Mouse (Mus musculus) right cerebral cortex, postnatal 25 days (tissue): ENCODE results near the gene Abca1.

Experiments used
- DNase-seq: peaks from one replicate; pipeline ENCODE4 v3.0.0; 2022

The Abca1 gene

DNA sequence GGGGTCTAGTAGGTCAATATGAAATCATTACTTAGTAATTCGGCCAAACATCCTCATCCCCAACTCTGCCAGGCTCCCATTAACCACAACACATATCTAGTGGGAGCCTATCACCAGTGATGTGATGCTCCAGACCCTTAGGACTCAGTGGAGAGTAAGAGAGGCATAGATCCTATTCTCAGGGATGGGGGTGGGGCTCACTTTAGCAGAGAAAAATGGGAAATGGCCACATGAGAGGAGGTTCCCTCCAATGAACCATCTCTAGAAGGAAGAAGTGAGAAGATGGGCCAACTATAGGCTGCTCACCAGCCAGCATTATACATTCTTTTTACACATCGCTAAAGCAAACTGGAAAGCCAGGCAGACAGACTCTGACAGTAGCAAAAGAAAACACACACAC lies 10.9 kb downstream of the Abca1 start:
- DNase-seq = no peak

DNA sequence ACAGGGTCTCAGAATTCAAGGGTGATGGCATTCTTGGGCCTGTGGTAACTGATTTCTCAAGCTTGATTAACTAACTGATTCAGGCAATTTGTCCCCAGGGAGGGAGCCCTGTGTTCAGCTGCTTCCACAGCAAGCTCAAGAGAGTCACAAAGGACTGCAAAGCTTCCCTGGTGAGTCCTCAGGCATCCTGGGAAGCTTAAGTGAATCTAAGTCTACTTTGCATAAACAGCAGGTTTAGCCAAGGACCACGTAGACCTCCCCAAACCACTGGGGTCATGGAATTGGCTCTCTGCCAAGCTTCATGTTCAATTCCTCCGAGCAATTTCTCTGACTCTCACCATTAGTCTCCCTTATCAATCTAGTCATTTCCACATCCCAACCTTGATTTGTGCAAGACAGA lies 12.2 kb downstream of the Abca1 start:
- DNase-seq = no peak

DNA sequence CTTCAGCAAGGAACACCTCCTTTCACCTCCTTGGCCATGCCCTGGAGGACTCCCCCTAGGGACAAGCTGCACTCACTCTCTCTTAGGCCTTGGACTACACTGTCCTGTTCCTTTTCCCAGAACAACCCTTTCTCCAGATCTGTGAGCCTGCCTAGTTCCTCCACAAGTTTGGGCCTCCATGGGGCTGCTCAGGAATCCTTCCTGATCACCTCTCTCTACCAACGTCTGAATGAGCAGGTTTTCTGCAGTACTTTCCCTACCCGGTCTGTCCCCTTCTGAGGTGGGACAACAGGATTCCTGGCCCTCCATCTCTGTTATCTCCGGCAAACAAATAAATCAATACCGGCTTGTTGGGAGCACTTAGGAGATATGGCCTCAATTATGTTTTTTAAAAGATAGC lies 12.6 kb downstream of the Abca1 start:
- no peak for DNase-seq

DNA sequence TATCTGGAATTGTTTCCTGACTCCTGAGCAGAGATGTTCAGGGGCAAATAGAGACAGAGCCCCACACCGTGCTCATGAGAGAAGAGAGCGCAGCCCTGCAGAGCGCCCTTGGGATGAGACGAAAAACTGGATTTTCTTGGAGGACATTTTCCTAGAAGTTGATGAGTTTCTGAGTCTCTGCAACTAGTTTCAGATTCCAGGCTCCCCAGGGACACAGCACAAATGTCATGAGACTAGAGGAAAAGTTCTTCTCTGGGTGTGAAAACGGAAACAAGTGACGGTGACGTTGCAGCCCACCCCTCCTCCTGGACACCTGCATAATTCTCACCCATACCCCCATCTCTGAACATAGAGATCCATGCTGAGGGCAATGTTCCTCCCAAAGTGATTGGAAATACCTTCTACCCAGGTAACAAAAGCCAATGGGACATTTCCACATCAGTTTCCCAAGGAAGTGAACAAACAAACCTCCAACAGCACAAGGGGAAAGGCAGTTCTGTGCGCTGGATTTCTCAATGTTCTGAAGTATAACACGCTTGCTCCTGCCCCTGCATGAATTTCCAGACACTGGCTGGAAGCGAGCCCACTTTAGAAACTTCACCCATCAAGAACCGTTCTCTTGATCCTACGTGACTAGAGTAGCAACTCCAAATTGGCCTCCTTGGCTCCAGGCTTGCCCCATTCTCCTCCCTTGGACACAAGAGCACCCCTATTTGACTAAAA lies 13.3 kb downstream of the Abca1 start:
- DNase-seq = no peak

DNA sequence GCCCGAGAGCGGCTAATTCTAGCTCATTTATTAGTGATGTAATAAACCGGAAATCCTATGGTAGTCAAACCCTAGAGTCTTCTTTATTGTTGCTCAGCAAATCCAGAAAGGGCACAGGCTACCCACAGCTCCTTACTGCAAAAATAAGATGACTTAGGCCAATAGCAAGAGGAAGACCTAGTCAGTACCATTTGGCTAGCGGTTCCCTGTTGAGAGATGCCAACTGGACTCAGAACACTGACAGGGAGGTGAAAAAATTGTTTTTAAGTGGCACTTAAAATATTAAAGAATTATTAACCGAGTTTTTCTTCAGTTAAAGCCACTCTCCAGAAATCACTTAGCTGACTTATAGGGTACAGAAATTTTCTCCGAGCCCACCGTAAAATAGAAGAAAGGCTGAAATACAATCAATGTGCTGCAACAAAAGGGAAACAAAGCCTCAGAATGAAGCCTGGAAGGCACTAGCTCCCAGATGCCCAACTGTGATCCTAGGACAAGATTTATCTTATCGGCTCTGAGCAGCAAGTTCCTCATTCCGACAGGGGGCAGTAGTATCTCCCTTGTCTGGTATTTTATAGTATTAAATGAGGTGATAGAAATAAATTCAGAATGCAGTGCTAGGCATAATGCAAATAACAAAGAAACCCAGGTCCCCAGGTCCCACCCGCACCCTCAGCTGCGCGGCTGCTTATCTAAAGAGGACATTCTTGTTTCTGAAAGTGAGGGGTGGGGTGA lies 14.1 kb downstream of the Abca1 start:
- no peak for DNase-seq

DNA sequence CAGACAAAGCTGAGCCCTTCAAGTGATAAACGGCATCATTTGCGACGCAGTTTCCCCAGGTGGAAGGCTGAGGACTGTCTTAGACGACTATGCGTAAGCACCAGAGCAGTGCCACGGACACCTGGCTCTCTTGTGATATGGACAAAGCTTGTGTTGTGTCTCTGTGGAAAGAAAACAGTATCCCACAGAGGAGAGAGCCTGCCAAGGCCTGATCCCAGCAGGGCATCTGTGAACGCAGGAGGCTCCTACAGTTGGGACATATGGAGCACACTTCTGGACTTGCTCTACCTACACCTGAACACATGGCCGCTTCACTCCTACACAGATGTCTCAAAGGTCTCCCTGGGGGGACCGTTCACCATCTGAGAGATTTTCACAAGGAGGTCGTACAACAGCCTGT lies 15.1 kb downstream of the Abca1 start:
- DNase-seq = no peak

- no peak for DNase-seq
Observed at GRCm38 (mm10) chr4:53144021-53144420, 15.7 kb downstream of the Abca1 start.

DNA sequence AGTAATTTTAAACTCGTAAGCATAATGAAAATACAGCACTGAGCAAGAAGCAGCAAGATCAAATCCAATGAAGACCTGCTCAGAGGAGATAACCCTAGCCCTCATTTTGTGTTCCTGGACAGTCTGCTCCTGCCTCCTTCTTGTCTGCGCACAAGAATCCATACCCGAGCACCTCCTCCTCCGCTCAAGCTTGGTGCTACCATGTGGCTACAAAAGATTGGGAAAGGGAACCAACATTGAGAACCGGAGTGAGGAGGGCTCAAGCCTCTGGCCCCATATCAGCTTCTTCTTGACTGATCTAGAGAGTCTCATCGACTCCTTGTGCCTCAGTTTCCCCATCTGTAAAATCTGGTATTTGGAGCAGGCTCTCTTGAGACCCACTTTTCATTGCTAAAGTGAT lies 19.0 kb downstream of the Abca1 start:
- no peak for DNase-seq

- DNase-seq = no peak
Observed at GRCm38 (mm10) chr4:53139495-53139894, 20.2 kb downstream of the Abca1 start.

DNA sequence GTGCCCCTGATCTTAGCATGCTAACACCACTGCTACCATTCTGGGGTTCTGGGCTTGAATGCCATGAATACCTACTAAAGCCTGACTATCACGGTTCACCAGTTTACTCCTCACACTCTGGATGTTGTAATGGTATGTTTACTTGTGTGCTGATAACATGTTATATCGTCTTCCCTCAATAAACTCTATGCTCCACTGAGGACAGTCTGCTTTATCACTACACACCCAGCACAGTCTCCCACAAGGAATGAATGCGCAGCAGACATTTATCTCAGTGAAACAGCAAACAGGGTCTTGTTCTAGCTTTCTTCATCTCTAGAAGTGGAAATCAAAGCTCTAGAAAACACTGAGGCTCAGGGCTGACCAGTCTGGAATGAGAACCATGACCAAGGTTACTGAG lies 20.7 kb downstream of the Abca1 start:
- DNase-seq = no peak

DNA sequence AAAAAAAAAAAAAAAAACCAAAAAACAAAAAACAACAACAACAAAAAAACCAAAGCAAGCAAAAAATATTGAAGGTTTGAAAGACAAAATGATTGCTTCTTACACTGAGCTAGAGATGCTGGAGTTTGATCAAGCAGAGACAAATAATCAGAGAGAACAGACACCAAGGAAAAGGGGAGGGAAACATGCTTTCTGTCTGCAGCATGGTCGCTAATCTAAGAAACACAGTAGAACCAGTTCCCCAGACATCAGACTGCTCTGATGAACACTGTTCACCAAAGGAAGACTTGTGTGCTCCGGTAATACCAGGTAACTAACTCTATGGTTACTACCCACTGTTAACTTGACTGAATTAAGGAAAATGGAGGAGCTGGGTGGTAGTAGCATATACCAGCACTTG lies 22.6 kb downstream of the Abca1 start:
- no peak for DNase-seq

DNA sequence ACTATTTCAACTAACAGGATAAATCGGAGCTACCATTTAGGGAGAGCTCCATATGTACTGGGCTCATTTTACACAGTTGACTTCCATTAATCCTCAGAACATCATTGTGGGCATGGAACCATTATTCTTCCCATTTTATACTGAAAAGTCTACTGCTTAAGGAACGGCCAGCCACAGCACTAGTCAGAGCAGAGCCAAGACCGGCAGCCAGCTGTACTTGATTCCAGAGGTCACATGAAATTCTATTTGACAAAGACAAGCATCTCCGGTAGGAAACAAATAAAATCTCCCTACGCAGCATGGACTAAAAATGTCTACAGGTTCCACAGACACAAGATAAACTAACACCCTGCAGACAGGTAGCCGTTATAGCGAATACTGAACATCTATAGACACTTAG lies 24.9 kb downstream of the Abca1 start:
- DNase-seq = no peak

DNA sequence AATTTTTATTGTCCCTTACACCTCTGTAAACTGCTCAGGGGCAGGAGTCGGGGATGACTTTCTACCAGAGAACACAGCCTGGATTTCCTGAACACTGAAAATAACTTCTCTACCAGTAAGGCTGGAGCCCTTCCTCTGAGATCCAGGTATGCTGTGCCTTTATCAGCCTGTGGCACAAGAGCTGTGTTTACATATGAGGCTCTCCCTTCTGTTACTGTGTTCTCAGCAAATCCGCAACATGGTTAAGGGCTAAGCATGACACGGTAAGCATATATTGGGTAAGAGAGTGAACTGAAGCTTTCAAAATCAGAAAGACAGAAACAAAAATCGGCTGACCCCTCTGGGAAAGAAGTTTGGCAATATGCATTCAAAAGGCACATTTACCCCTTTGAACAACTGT lies 25.7 kb downstream of the Abca1 start:
- DNase-seq = no peak

DNA sequence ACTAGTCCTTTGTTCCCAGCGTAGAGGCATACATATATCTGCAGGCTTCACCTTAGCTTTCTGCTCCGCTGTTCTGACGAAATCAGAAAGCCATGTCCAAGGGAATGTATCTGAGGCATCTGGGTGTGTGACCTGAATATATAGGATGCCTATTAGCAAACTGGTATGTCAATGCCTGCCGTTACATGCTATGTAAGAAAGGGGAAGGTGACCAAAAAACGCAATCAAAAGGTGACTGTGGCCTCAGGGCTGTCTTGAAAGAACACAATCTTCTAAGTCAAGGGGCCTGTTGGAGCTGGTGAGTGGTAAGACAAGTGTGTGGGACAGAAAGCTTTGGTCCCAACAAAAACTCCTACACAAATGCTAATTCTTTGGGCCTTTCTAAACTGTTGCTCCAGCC lies 28.2 kb downstream of the Abca1 start:
- no peak for DNase-seq

GRCm38 (mm10) chr4:53130622-53131517 lies 28.8 kb downstream of the Abca1 start:
- no peak for DNase-seq

DNA sequence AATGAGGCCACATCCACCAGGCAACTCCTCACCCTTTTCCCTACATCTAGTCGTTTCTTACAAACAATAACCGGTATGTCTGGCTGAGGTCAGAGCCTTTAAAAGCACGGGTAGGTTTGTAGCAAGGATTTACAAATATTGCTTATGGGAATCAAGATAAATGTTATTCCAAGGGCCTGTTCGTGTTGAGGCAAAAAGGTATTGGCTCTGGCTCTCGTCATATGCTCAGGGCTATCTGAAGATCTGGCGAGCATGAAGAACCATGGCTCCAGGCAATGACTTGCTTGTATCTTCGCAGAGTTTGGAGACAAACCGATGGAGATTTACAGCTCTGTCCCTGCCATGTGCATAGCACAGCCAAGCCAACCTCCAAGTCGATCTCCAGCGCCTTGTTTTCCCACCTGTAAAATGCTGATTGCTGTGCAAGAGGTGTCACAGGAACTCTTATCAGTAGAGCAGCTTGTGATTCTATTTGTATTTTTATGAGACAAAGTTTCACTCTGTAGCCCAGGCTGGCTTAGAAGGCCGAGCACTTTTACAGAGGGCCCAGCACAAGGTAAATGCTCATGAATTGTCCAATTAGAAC lies 29.9 kb downstream of the Abca1 start:
- DNase-seq = no peak

DNA sequence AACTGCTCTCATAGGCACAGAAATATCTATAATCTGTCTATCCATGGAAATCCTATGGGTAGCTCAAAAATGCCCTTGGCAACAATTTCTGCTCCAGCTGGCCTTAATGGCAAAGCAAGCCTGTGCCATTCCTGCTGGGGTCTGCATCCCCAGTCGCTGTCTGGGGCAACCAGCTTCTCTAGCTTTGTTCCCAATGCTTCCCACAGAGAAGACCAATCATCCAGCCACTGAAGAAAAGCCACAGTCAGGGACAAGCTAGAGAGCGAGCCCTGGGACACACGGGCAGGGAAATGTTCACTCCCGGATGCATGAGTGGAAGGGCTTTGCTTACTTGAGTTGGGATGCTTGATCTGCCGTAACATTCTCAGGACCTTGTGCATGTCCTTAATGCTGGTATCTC lies 32.4 kb downstream of the Abca1 start:
- DNase-seq = no peak

DNA sequence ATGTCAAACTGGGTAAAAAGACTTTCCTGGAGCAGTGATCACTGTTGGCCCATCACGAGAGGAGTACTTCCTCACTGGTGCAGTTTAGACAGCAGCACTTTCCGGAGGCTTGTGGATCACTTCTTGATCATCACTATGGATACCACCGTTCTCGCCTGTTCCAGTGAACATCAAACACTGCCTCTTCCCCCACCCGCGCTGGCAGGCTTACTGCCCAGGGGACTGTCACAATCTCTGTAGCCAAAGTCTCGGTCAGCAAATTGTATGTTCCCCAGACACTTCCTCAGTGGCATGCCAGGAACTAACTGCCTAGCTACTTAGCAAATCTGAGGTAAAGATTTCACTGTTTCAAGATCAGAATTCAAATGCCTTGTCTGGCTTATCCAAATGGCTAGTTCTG lies 32.9 kb downstream of the Abca1 start:
- no peak for DNase-seq

DNA sequence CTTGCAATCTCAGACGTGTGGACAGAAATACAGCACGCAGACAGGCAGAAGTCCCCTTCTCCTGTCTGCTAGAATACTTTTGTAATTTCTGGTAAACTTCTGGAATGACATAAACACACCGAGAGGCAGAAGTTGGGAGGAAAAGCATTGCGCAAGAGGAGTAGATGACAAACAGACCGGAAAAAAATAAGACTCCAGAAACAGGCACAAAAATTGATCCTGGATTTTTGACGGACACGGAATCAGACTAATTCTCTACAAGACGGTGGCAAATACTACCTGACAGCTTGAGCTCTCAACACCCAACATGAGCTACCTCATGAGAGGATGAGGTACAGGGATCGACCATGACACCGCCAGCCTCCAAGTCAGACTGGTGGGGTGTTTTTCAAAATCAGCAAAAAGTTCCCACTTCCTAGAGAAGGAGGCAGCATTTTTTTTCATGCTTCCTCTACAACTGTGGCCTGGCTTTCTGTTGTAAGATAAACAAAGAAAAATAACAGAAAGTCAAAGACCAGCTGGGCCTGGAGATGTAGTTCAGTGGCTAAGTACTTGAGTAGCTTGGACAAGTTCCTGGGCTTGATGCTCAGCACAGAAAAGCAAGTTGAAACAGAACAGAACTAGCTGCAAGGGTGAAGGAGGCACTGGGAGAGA lies 34.7 kb downstream of the Abca1 start:
- no peak for DNase-seq

GRCm38 (mm10) chr4:53122310-53122709 lies 37.4 kb downstream of the Abca1 start:
- DNase-seq = no peak

DNA sequence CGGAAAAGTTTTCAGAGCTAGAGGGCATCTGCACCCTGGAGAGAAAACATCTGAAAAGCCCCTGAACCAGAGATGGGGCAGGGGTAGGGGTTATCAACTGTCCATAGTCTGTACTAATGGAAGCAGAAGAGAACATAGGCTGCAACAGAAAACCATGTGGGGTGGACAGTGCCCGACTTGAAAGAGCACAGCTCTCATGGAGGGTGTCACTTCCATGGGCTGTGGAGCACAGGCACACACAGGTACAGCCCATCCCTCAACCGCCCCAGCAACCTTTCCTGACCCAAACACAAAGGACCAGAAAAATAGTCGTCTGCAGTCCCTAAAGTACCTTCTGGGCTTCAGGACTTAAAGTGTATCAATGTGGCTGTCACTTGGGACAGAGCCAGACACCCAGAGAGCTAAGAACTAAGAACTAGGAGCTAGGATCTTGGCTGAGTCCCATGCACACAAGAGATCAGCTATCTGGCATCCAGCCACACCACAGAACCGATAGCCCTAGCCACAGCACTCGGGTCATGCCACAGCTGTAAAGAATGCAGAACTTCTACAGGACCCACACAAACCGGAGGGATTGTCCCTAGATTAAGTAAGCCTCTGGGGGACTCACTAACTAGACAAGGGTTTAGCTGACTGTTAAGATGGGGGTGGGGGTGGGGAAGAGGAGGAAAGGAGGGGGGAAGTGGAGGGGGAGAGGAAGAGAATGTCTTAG lies 38.0 kb downstream of the Abca1 start:
- DNase-seq = no peak

GRCm38 (mm10) chr4:53121084-53121483 lies 38.6 kb downstream of the Abca1 start:
- DNase-seq = no peak
